In the genomic region with DNA sequence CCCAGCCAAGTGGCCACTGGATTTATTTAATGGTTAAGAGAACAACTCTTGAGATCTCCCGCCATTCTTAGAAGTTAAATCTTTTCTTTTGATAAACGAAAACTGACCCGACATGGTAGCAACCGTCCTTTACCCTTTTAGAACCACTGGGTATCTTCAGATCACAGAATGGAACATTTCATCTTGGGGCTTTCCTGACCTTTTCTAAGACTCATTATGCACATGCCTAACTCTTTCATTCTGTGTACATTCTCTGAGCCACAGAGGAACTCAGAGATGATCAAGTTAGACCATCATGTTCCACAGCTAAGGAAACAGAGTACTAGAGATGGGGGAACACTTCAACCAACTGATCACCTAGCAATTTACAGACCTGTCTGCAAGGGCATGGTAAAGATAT, we compare ENCODE assay signal across 26 mouse cellular contexts.
"Had no signal": no experiment of that assay in that cellular context is flagged by ENCODE, and none has a peak within 500 bp of the region (broad histone marks: within the 10 kb centered on the region; RNA-seq: fewer than 3 reads in every experiment).

No protein-coding gene starts in this region.

- H3K27me3 ChIP-seq: heart, embryonic 12.5 days; hindbrain, embryonic 12.5 days; intestine, embryonic 15.5 days; limb, embryonic 13.5 days; limb, embryonic 15.5 days; liver, embryonic 12.5 days had no signal

- H3K4me3 ChIP-seq: heart, embryonic 10.5 days; heart, embryonic 12.5 days; hindbrain, embryonic 10.5 days; hindbrain, embryonic 12.5 days; intestine, embryonic 15.5 days; limb, embryonic 13.5 days; limb, embryonic 15.5 days; liver, embryonic 12.5 days had no signal

- H3K9ac ChIP-seq: heart, embryonic 12.5 days; hindbrain, embryonic 12.5 days; hindbrain, embryonic 14.5 days; intestine, embryonic 15.5 days; limb, embryonic 13.5 days; limb, embryonic 15.5 days; liver, embryonic 12.5 days; liver, embryonic 14.5 days had no signal

- H3K27ac ChIP-seq: heart, embryonic 10.5 days; hindbrain, embryonic 10.5 days; hindbrain, embryonic 12.5 days; hindbrain, embryonic 14.5 days; intestine, embryonic 15.5 days; kidney, postnatal 0 days; limb, embryonic 13.5 days; limb, embryonic 15.5 days; liver, embryonic 12.5 days; liver, embryonic 14.5 days had no signal

- H3K4me2 ChIP-seq: heart, embryonic 12.5 days; hindbrain, embryonic 12.5 days; hindbrain, embryonic 14.5 days; intestine, embryonic 15.5 days; limb, embryonic 13.5 days; limb, embryonic 15.5 days; liver, embryonic 12.5 days had no signal

- H3K9me3 ChIP-seq: heart, embryonic 10.5 days; heart, embryonic 12.5 days; hindbrain, embryonic 10.5 days; hindbrain, embryonic 12.5 days; intestine, embryonic 15.5 days; limb, embryonic 13.5 days; limb, embryonic 15.5 days; liver, embryonic 12.5 days had no signal

- H3K36me3 ChIP-seq: heart, embryonic 10.5 days; heart, embryonic 12.5 days; hindbrain, embryonic 10.5 days; hindbrain, embryonic 12.5 days; intestine, embryonic 15.5 days; limb, embryonic 13.5 days; limb, embryonic 15.5 days; liver, embryonic 12.5 days had no signal

- H3K4me1 ChIP-seq: heart, embryonic 10.5 days; heart, embryonic 12.5 days; hindbrain, embryonic 10.5 days; hindbrain, embryonic 12.5 days; intestine, embryonic 15.5 days; limb, embryonic 13.5 days; limb, embryonic 15.5 days; liver, embryonic 12.5 days had no signal

- DNase-seq: gastrocnemius, postnatal 10 days; gastrocnemius, postnatal 25 days; heart, adult 18-20 months; heart, postnatal 10 days; heart, postnatal 4 days; kidney, adult 18-20 months; kidney, adult 8-10 months; kidney, postnatal 14 days; kidney, postnatal 36 days; layer of hippocampus, adult 9-11 months; layer of hippocampus, postnatal 36 days; left cerebral cortex, postnatal 4 days; lung, adult 18-20 months had no signal

- ATAC-seq: hindbrain, embryonic 16.5 days; intestine, embryonic 15.5 days; intestine, postnatal 0 days; liver, embryonic 12.5 days had no signal
